Mouse (Mus musculus) gastrocnemius, postnatal 36 days (tissue): Measurements from ENCODE around the gene Olfr527. TPM values are rescaled to one million over a fixed set of nuclear protein-coding genes. Genes with fewer than 3 reads are reported as not detected.

ENCODE experiments used
- DNase-seq, 2 experiments: peaks; one replicate each; pipeline ENCODE4 v3.0.0; 2022
- intact Hi-C: fragments of 180-260 bp; cut with DNase I; formaldehyde crosslinking; loops from one replicate; pipeline ENCODE4 v1.15.1; 2025
- long read RNA-seq, 2 experiments: library from polyadenylated mRNA; stranded (forward); transcript quantifications; one replicate each; pipeline ENCODE4 v2.0.0; 2021
- total RNA-seq, 2 experiments: library from RNA; stranded (reverse); gene quantifications; 2 replicates each; pipeline ENCODE4 v1.2.3; 2021

The Olfr527 gene
- not detected for total RNA-seq
- long read RNA-seq, experiment 1, result 0 reads
- long read RNA-seq, experiment 2, result 0 reads

- intact Hi-C loops, result no loop called here
- no peak for DNase-seq
These were observed at the start of gene Olfr527 for GRCm38 (mm10) chr7:140333717-140334116. Olfr527 (plus strand) TSS chr7:140334017.

- intact Hi-C loops, result no loop called here
- DNase-seq, result no peak
These were observed 38.1 kb upstream of the Olfr527 start for GRCm38 (mm10) chr7:140295746-140296145.

- no peak for DNase-seq
- intact Hi-C loops, result no loop called here
These were observed 36.9 kb upstream of the Olfr527 start for GRCm38 (mm10) chr7:140296876-140297275.

- DNase-seq, result no peak
- intact Hi-C loops, result no loop called here
These were observed 34.4 kb upstream of the Olfr527 start for GRCm38 (mm10) chr7:140299416-140299815.

GRCm38 (mm10) chr7:140319861-140320385 lies 13.9 kb upstream of the Olfr527 start:
- intact Hi-C loops, result no loop called here
- DNase-seq, result no peak

- intact Hi-C loops, result no loop called here
- no peak for DNase-seq
These were observed 13.3 kb upstream of the Olfr527 start, which contains the start of gene Olfr525 for GRCm38 (mm10) chr7:140320558-140320957. Olfr525 (plus strand) TSS chr7:140320858.

- intact Hi-C loops, result no loop called here
These were observed 12.7 kb upstream of the Olfr527 start for GRCm38 (mm10) chr7:140321135-140321534.

GRCm38 (mm10) chr7:140329766-140330304 lies 4.0 kb upstream of the Olfr527 start:
- DNase-seq, result no peak
- intact Hi-C loops, result no loop called here

More at GRCm38 (mm10) chr7:140321135-140321534, 12.7 kb upstream of the Olfr527 start:
- DNase-seq, result no peak

- intact Hi-C loops, result no loop called here
- no peak for DNase-seq
These were observed 27.8 kb downstream of the Olfr527 start, which contains the start of gene Olfr60 for GRCm38 (mm10) chr7:140361571-140361970. Olfr60 (minus strand) TSS chr7:140361671.

GRCm38 (mm10) chr7:140374300-140374699 lies 40.5 kb downstream of the Olfr527 start:
- intact Hi-C loops, result no loop called here
- DNase-seq, result no peak

GRCm38 (mm10) chr7:140376231-140376630 lies 42.4 kb downstream of the Olfr527 start, which contains the start of gene Olfr530:
Olfr530 (minus strand) TSS chr7:140376331.
- intact Hi-C loops, result no loop called here

GRCm38 (mm10) chr7:140376911-140377310 lies 43.1 kb downstream of the Olfr527 start:
- intact Hi-C loops, result no loop called here
- DNase-seq, result no peak

More at GRCm38 (mm10) chr7:140376231-140376630, 42.4 kb downstream of the Olfr527 start, which contains the start of gene Olfr530:
- no peak for DNase-seq

Other genes starting within 250 kb of the Olfr527 start
- gene Prap1, start 240.6 kb upstream of the Olfr527 start, total RNA-seq, result not detected
- gene Fuom, start 231.6 kb upstream of the Olfr527 start, total RNA-seq, result 10 to 100 TPM; 38.9 to 42.5 TPM
- 1 to 10 TPM; 3.1 to 3.7 TPM for gene Paox, start 218.2 kb upstream of the Olfr527 start, total RNA-seq
- gene Echs1, start 217.5 kb upstream of the Olfr527 start, total RNA-seq, result 100 to 1,000 TPM; 105 to 146 TPM
- gene Mtg1, start 196.5 kb upstream of the Olfr527 start, total RNA-seq, result 10 to 100 TPM; 24.4 to 25.2 TPM
- gene Sprn, start 179.1 kb upstream of the Olfr527 start, total RNA-seq, result under 1 TPM in 1 of 2 experiments, not detected in 1; 0.27 TPM
- gene Olfr522, start 169.3 kb upstream of the Olfr527 start, total RNA-seq, result not detected
- not detected for gene Olfr523, start 160.8 kb upstream of the Olfr527 start, total RNA-seq
- gene Olfr524, start 128.1 kb upstream of the Olfr527 start, total RNA-seq, result not detected
- not detected for gene Cd163l1, start 115.8 kb upstream of the Olfr527 start, total RNA-seq
- not detected for gene 5830411N06Rik, start 86.7 kb upstream of the Olfr527 start, total RNA-seq
- gene Olfr525, start 13.2 kb upstream of the Olfr527 start, total RNA-seq, result not detected
- not detected for gene Olfr60, start 27.7 kb downstream of the Olfr527 start, total RNA-seq
- gene Olfr530, start 42.3 kb downstream of the Olfr527 start, total RNA-seq, result not detected
- gene Olfr531, start 68.9 kb downstream of the Olfr527 start, total RNA-seq, result not detected
- gene Olfr532, start 87.6 kb downstream of the Olfr527 start, total RNA-seq, result not detected
- not detected for gene Olfr533, start 129.4 kb downstream of the Olfr527 start, total RNA-seq
- gene Olfr535, start 150.2 kb downstream of the Olfr527 start, total RNA-seq, result not detected
- not detected for gene Olfr536, start 173.4 kb downstream of the Olfr527 start, total RNA-seq
- not detected for gene Olfr538, start 233.9 kb downstream of the Olfr527 start, total RNA-seq